19 mouse cellular contexts compared by ENCODE assay signal in the genomic region with DNA sequence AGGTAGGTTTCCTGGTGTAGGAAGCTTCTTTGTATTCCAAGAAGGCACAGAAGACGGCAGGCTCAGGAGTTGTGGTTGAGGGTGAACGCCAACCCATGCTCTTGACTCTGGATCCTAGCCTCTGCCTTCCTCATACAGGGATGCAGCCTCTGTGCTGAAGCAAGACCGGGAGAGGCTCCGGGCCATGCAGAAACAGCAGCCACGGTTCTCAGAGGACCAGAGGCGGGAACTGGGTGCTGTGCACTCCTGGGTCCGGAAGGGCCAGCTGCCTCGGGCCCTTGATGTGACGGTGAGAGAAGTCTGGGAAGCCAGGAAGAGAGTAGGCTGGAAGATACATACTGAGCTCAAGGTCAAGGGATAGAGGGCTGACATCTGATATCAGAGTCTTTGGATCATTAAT. TPM values are rescaled to one million over a fixed set of nuclear protein-coding genes. Genes with fewer than 3 reads are reported as not detected.
"Had no signal": no experiment of that assay in that cellular context is flagged by ENCODE, and none has a peak within 500 bp of the region (broad histone marks: within the 10 kb centered on the region; RNA-seq: fewer than 3 reads in every experiment).

No protein-coding gene starts in this region.

- H3K4me2 ChIP-seq: kidney, embryonic 15.5 days; liver, embryonic 13.5 days; midbrain, embryonic 11.5 days; stomach, embryonic 15.5 days had no signal

- DNase-seq: kidney, adult 11 months; kidney, adult 8-10 months; kidney, postnatal 10 days; kidney, postnatal 36 days; liver, embryonic 13.5 days; lung, adult 2 months; lung, postnatal 14 days; lung, postnatal 4 days; midbrain, embryonic 14.5 days; thymus, adult 2 months; thymus, postnatal 25 days had no signal

- H3K4me3 ChIP-seq: kidney, embryonic 15.5 days; liver, embryonic 13.5 days; stomach, embryonic 15.5 days had no signal

- H3K27me3 ChIP-seq: stomach, embryonic 15.5 days had no signal

- H3K9ac ChIP-seq: kidney, embryonic 15.5 days; liver, embryonic 13.5 days; stomach, embryonic 15.5 days had no signal

- H3K9me3 ChIP-seq: kidney, embryonic 15.5 days; liver, embryonic 13.5 days; stomach, embryonic 15.5 days had no signal

- H3K27ac ChIP-seq: kidney, embryonic 15.5 days; liver, embryonic 13.5 days; stomach, embryonic 15.5 days had no signal

RNA-seq across cellular contexts. Expression of a gene that starts 12.0 kb away (rescaled TPM):
- total RNA-seq: liver, adult 2 months; megakaryocyte progenitor cell, adult 5-6 weeks; megakaryocyte-erythroid progenitor cell, adult 5-6 weeks had no signal

RNA-seq across cellular contexts. Expression of a gene that starts 14.2 kb away (rescaled TPM):
- total RNA-seq: liver, adult 2 months; megakaryocyte progenitor cell, adult 5-6 weeks; megakaryocyte-erythroid progenitor cell, adult 5-6 weeks had no signal
- polyA plus RNA-seq: liver, embryonic 13.5 days; liver, embryonic 16.5 days; neural tube, embryonic 11.5 days had no signal

RNA-seq across cellular contexts. Expression of a gene that starts 17.5 kb away (rescaled TPM):
- total RNA-seq: liver, adult 2 months; megakaryocyte progenitor cell, adult 5-6 weeks; megakaryocyte-erythroid progenitor cell, adult 5-6 weeks had no signal
- polyA plus RNA-seq: liver, embryonic 13.5 days had no signal
